Mouse (Mus musculus) bone marrow macrophage, adult 2 months (primary cell): Measurements from ENCODE around the gene Adrb1.

ENCODE experiments used
- CTCF ChIP-seq: IDR thresholded peaks from 2 replicates; pipeline ENCODE4 v1.5.1; 2012; ENCODE audit warnings: low read depth, mild to moderate bottlenecking, low read length, moderate library complexity
- POLR2A ChIP-seq: IDR thresholded peaks from 2 replicates; pipeline ENCODE4 v1.6.1; 2012; ENCODE audit warnings: mild to moderate bottlenecking, low read depth, low read length, borderline replicate concordance

GRCm38 (mm10) chr19:56713613-56714012 is 8.4 kb upstream of the Adrb1 start:
- no peak for TF ChIP-seq CTCF
- no peak for TF ChIP-seq POLR2A
